Mouse (Mus musculus) stomach, embryonic 15.5 days (tissue): ENCODE results near the gene Txndc2. TPM values are rescaled to one million over a fixed set of nuclear protein-coding genes. Genes with fewer than 3 reads are reported as not detected.

Experiments used
- ATAC-seq: fragments of 200-750 bp; cut with Nextera tagmentation; 2 replicates; pipeline ENCODE4 v1.8.0; 2017; ENCODE audit warnings: low read depth, moderate number of reproducible peaks, moderate TSS enrichment; ENCODE audit not compliant: insufficient read depth, low FRiP score
- H3K27ac ChIP-seq: fragments of 300-500 bp; sonication (generic); 2 replicates; pipeline ENCODE4 v1.5.1; 2015; ENCODE audit warnings: mild to moderate bottlenecking, inconsistent platforms
- H3K27me3 ChIP-seq: fragments of 300-500 bp; sonication (generic); replicated peaks from 2 replicates; pipeline ENCODE4 v1.6.1; 2015; ENCODE audit warnings: inconsistent platforms
- H3K36me3 ChIP-seq: fragments of 300-500 bp; sonication (generic); 2 replicates; pipeline ENCODE4 v1.6.1; 2015; ENCODE audit warnings: inconsistent platforms
- H3K4me1 ChIP-seq: fragments of 300-500 bp; sonication (generic); 2 replicates; pipeline ENCODE4 v1.6.1; 2015; ENCODE audit warnings: inconsistent platforms
- H3K4me2 ChIP-seq: fragments of 300-500 bp; sonication (generic); 2 replicates; pipeline ENCODE4 v1.6.1; 2015; ENCODE audit warnings: mild to moderate bottlenecking, inconsistent platforms
- H3K4me3 ChIP-seq: fragments of 300-500 bp; sonication (generic); replicated peaks from 2 replicates; pipeline ENCODE4 v1.5.1; 2015; ENCODE audit warnings: inconsistent platforms
- H3K9ac ChIP-seq: fragments of 300-500 bp; sonication (generic); 2 replicates; pipeline ENCODE4 v1.6.1; 2015; ENCODE audit warnings: inconsistent platforms
- H3K9me3 ChIP-seq: fragments of 300-500 bp; sonication (generic); 2 replicates; pipeline ENCODE4 v1.6.1; 2016; ENCODE audit warnings: inconsistent platforms
- WGBS: fragments of 180-500 bp; shearing (Covaris S2); methylation state at CpG from one replicate; pipeline ENCODE4 v1.1.7; 2015; 5-methylcytosine and 5-hydroxymethylcytosine counted together
- polyA plus RNA-seq: library from polyadenylated mRNA; unstranded; fragments of >200 nt; fragmentation: Nextera tagmentation; extraction: Ambion mirVana; gene quantifications from 2 replicates; pipeline ENCODE4 v1.2.1, GENCODE M21; 2015

Gene Txndc2
- polyA plus RNA-seq = not detected in 2 replicates

GRCm38 (mm10) chr17:65641734-65642218, at the start of gene Txndc2:
TSS of gene Txndc2 (minus strand) at chr17:65642168.
- Histone ChIP-seq H3K27ac (peak within 1 kb of the TSS; percentile 79; the same call in 1 of the 2 replicates), H3K4me3 (no peak within 1 kb of the TSS), H3K9ac (no peak within 1 kb of the TSS), H3K9me3 (no peaks in the 10 kb centered on the region), H3K4me2 (peak within 1 kb of the TSS; percentile 22; the same call in 1 of the 2 replicates), H3K36me3 (no peaks in the 10 kb centered on the region), H3K27me3 (no peaks in the 10 kb centered on the region), H3K4me1 (peaks cover 11% of the 10 kb centered on the region; the same call in 1 of the 2 replicates)
- ATAC-seq = no peak
- 88% methylated on average over 11 of the region's 11 CpGs for WGBS

GRCm38 (mm10) chr17:65683731-65684130, 41.8 kb upstream of the Txndc2 start:
- Histone ChIP-seq H3K36me3 (no peaks in the 10 kb centered on the region), H3K27ac (no peak overlapping the region), H3K4me3 (no peak overlapping the region), H3K9me3 (no peaks in the 10 kb centered on the region), H3K9ac (no peak overlapping the region), H3K4me2 (no peak overlapping the region), H3K27me3 (no peaks in the 10 kb centered on the region), H3K4me1 (no peaks in the 10 kb centered on the region)
- 72% methylated on average over 2 of the region's 2 CpGs for WGBS
- ATAC-seq = no peak

GRCm38 (mm10) chr17:65683316-65683715, 41.3 kb upstream of the Txndc2 start:
- WGBS = 82% methylated on average over 3 of the region's 3 CpGs
- Histone ChIP-seq H3K27me3 (no peaks in the 10 kb centered on the region), H3K36me3 (no peaks in the 10 kb centered on the region), H3K9ac (no peak overlapping the region), H3K4me2 (no peak overlapping the region), H3K4me1 (no peaks in the 10 kb centered on the region), H3K27ac (no peak overlapping the region), H3K4me3 (no peak overlapping the region), H3K9me3 (no peaks in the 10 kb centered on the region)
- ATAC-seq = no peak

DNA sequence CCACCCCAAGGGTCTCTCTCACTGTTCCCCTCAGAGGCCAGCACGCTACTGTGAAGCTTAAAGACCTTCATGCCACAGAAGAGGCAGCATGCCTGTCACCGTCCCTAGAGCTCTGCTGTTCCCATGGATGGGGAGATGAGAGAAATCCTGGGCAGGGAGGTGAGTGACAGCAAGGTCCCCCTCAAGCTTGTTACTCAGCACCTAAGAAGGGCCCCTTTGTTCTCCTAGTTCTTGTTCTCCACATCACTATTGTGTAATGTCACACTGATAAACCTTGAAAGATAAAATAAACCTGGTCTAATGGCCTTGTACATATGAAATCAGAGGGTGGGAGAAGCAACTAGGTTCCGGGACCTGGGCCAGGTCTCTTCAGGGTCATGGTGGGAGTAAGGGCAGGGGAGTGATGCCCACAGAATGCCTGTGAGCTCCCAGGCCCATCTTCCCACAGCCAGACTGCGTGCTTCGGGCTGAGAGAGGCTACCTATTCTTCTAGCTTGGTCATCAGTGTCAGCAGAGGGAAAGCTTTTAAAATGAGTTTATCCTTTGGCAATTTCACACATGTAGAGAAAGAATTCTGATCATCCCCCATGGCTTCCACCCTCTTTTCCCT, 40.2 kb upstream of the Txndc2 start:
- no peak for ATAC-seq
- Histone ChIP-seq H3K27ac (no peak overlapping the region), H3K27me3 (no peaks in the 10 kb centered on the region), H3K4me3 (no peak overlapping the region), H3K4me1 (no peaks in the 10 kb centered on the region), H3K9me3 (no peaks in the 10 kb centered on the region), H3K36me3 (no peaks in the 10 kb centered on the region), H3K9ac (no peak overlapping the region), H3K4me2 (no peak overlapping the region)
- WGBS = 81% methylated on average over 5 of the region's 5 CpGs

GRCm38 (mm10) chr17:65681516-65681915, 39.5 kb upstream of the Txndc2 start:
- WGBS = 79% methylated on average over 6 of the region's 6 CpGs
- Histone ChIP-seq H3K4me3 (no peak overlapping the region), H3K9me3 (no peaks in the 10 kb centered on the region), H3K27ac (no peak overlapping the region), H3K36me3 (no peaks in the 10 kb centered on the region), H3K4me2 (no peak overlapping the region), H3K27me3 (no peaks in the 10 kb centered on the region), H3K9ac (no peak overlapping the region), H3K4me1 (no peaks in the 10 kb centered on the region)
- ATAC-seq = no peak

DNA sequence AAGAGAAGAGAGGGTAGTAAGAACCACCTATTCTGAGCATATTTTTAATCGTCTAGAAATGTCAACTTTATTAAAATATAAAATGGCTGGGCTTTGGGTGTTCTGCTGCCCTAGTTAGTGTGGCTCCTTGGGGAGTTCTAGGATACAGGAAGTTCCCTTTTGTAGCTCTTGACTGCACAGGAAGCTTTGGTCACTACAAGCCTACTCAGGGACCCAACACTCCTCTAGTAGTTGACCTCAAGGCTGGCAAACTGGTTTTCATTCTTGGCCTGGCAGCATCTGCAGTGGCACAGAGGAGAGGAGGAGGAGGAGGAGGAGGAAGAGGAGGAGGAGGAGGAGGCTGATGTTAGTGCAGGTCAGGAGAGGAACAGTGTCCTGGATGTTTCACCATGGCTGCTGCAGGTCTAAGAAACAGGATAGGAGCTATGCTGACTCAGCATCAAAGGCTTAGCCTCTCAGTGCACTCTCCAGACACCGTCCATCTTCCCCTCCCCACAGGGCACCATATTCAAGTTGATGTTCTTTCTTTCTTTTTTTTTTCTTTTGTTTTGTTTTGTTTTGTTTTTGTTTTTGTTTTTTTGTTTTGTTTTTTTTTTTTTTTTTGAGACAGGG, 38.9 kb upstream of the Txndc2 start:
- Histone ChIP-seq H3K4me2 (no peak overlapping the region), H3K9me3 (no peaks in the 10 kb centered on the region), H3K4me3 (no peak overlapping the region), H3K4me1 (no peaks in the 10 kb centered on the region), H3K27me3 (no peaks in the 10 kb centered on the region), H3K27ac (no peak overlapping the region), H3K9ac (no peak overlapping the region), H3K36me3 (no peaks in the 10 kb centered on the region)
- no peak for ATAC-seq
- 81% methylated on average over 2 of the region's 2 CpGs for WGBS

GRCm38 (mm10) chr17:65679806-65680446, 38.0 kb upstream of the Txndc2 start:
- Histone ChIP-seq H3K4me2 (no peak overlapping the region), H3K9me3 (no peaks in the 10 kb centered on the region), H3K27me3 (no peaks in the 10 kb centered on the region), H3K9ac (no peak overlapping the region), H3K4me3 (no peak overlapping the region), H3K36me3 (no peaks in the 10 kb centered on the region), H3K4me1 (no peaks in the 10 kb centered on the region), H3K27ac (no peak overlapping the region)
- ATAC-seq = no peak
- WGBS = 75% methylated on average over 14 of the region's 14 CpGs

- ATAC-seq = no peak
- 82% methylated on average over 1 of the region's 1 CpGs for WGBS
- Histone ChIP-seq H3K9ac (no peak overlapping the region), H3K27me3 (no peaks in the 10 kb centered on the region), H3K4me1 (no peaks in the 10 kb centered on the region), H3K27ac (no peak overlapping the region), H3K36me3 (no peaks in the 10 kb centered on the region), H3K9me3 (no peaks in the 10 kb centered on the region), H3K4me2 (no peak overlapping the region), H3K4me3 (no peak overlapping the region)
Measured at GRCm38 (mm10) chr17:65677742-65678141, 35.8 kb upstream of the Txndc2 start.

DNA sequence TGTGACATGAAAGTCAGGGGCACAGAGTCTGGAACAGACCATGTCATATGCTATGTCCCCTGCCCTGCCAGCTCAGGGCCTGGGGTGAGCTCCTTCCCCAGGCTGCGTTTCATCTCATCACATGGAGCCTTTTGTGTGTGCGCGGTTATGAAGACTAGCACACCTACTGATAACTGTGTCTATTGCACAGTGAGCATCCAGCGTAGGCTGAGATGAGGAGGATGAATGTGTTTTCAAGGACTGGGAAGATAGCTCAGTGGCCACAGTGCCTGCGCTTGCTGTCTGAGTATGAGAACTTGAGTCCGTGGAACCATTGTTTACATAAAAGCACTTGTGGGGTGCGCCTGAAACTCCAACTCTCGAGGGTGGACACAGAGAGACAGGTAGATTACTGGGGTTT, 34.6 kb upstream of the Txndc2 start:
- H3K4me1 ChIP-seq = no peaks in the 10 kb centered on the region
- H3K4me3 ChIP-seq = no peak overlapping the region
- no peaks in the 10 kb centered on the region for H3K27me3 ChIP-seq
- WGBS = 83% methylated on average over 8 of the region's 8 CpGs
- H3K4me2 ChIP-seq = no peak overlapping the region
- no peaks in the 10 kb centered on the region for H3K36me3 ChIP-seq
- H3K9me3 ChIP-seq = no peaks in the 10 kb centered on the region
- H3K9ac ChIP-seq = no peak overlapping the region
- H3K27ac ChIP-seq = no peak overlapping the region
- no peak for ATAC-seq

GRCm38 (mm10) chr17:65675985-65676384, 34.0 kb upstream of the Txndc2 start:
- no peak for ATAC-seq
- Histone ChIP-seq H3K9ac (no peak overlapping the region), H3K4me2 (no peak overlapping the region), H3K9me3 (no peaks in the 10 kb centered on the region), H3K4me1 (no peaks in the 10 kb centered on the region), H3K27me3 (no peaks in the 10 kb centered on the region), H3K36me3 (no peaks in the 10 kb centered on the region), H3K4me3 (no peak overlapping the region), H3K27ac (no peak overlapping the region)
- WGBS = 84% methylated on average over 3 of the region's 3 CpGs

DNA sequence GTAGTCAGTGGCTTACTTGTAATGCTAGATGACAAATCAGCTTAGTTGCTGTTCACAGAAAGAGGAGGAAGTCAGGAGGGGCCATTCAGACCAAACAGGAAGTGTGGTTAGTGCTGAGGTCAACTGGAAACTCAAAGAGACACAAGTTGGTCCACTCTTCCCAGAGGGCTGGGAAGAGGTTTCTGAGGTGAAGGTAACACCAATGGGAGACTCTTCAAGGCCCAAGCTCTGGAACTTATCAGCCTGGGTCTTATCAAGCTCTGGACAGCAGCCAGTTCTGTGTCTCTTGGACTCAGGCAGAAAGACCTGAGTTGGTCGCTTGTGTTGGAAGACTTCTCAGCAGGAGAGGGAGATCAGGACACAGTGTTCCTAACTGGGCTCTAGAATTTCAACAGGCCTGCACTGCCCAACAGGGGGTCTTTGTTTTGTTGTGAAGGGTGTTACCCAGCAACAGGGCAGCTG, 32.8 kb upstream of the Txndc2 start:
- H3K9ac ChIP-seq = no peak overlapping the region
- H3K9me3 ChIP-seq = no peaks in the 10 kb centered on the region
- no peak overlapping the region for H3K27ac ChIP-seq
- no peak overlapping the region for H3K4me2 ChIP-seq
- H3K4me1 ChIP-seq = no peaks in the 10 kb centered on the region
- ATAC-seq = no peak
- no peaks in the 10 kb centered on the region for H3K27me3 ChIP-seq
- 45% methylated on average over 1 of the region's 1 CpGs for WGBS
- no peak overlapping the region for H3K4me3 ChIP-seq
- H3K36me3 ChIP-seq = no peaks in the 10 kb centered on the region

GRCm38 (mm10) chr17:65672926-65673325, 31.0 kb upstream of the Txndc2 start:
- no peak overlapping the region for H3K9ac ChIP-seq
- H3K4me1 ChIP-seq = no peaks in the 10 kb centered on the region
- no peaks in the 10 kb centered on the region for H3K27me3 ChIP-seq
- 91% methylated on average over 7 of the region's 7 CpGs for WGBS
- H3K36me3 ChIP-seq = no peaks in the 10 kb centered on the region
- no peak overlapping the region for H3K4me2 ChIP-seq
- ATAC-seq = no peak
- H3K4me3 ChIP-seq = no peak overlapping the region
- H3K9me3 ChIP-seq = no peaks in the 10 kb centered on the region
- H3K27ac ChIP-seq = no peak overlapping the region
